Mouse (Mus musculus) thymus, postnatal 14 days (tissue): ENCODE measurements around the gene Lce3c.

ENCODE experiments used
- DNase-seq: peaks from one replicate; pipeline ENCODE4 v3.0.0; 2021

Gene Lce3c

DNA sequence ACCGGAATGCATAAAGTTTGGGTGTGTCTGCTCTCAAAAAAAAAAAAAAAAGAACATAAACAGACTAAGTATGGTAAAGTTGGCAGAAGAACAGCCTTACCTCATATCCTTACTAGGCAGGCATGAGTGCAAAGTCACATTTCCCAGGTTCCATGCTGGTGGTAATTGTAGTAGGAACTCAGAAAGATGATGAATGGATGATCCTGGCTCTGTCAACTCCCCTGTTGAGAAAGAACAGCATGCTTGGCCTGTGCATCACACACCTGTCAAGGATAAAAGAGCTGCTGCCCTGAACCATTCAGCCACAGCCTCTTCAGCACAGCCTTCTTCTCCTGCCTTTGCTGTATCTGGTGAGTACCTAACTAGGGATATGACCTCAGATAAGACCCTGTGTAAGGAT lies at the start of gene Lce3c:
Gene Lce3c, plus strand, starts transcription at position 301 of the 400 bp plus-strand sequence.
- no peak for DNase-seq

- DNase-seq, result no peak
Observed at GRCm38 (mm10) chr3:92894489-92894888, 49.8 kb upstream of the Lce3c start.

- DNase-seq, result no peak
Observed at GRCm38 (mm10) chr3:92902992-92903391, 41.3 kb upstream of the Lce3c start.

DNA sequence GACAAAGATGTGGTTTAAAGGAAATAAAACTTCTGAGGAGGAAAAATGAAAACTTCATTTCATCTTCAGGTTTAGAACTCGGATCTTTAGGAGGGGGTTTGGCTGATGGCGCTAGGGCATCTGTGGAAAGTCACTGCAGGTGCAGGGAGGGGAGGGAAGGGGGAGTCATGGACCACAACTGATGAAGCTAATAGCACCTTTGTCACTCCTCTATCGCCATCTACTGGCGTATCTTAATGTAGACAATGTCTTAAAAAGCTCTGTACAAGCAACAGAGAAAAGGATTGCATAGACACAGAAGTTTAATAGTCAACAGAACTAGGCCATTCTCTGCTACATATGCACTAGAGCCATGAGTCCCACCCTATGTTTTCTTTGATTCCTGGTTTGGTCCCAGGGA lies 40.6 kb upstream of the Lce3c start:
- no peak for DNase-seq

- no peak for DNase-seq
Observed at GRCm38 (mm10) chr3:92905182-92905581, 39.1 kb upstream of the Lce3c start.

DNA sequence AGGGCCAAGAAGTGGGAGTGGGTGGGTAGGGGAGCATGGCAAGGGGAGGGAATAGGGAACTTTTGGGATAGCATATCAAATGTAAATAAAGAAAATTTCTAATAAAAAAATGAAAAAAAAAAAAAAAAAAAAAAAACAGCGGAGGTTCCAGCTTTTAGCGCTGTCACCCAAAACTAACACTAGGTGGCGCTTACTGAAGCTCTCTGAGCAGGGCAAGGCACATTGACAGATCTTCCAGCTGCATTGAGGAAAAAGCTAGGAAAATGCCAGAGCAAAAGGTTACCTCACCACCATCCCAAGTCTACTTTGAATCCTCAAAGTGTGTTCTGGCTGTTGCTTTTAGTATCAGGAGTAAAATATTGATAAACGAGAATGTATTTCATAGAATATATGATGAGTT lies 36.7 kb upstream of the Lce3c start:
- DNase-seq, result no peak

- no peak for DNase-seq
Observed at GRCm38 (mm10) chr3:92920364-92920763, 23.9 kb upstream of the Lce3c start.

DNA sequence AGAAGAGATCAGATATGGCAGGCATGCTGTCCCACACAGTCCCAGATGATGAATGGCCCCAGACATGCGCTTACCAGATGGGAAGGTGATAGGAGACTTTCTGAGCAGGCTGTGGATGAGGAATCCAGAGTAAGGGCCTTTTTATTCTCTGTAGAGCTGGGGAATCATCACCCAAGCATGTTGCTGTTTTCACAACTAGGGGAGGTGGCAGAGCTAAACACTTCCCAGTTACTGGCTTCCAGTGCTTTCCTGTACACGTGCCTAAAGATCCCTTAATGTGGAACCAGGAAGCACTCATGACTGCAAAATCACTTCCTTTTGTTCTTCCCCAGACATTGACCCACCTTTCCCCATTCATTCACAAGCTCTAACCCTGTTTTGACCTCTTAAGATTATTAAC lies 18.2 kb upstream of the Lce3c start, which contains the start of gene Lce3a:
Gene Lce3a, minus strand, starts transcription at position 101 of the 400 bp plus-strand sequence.
- no peak for DNase-seq

GRCm38 (mm10) chr3:92932679-92933078 lies 11.6 kb upstream of the Lce3c start, which contains the start of gene Lce3b:
Lce3b (plus strand) TSS chr3:92932979.
- DNase-seq, result no peak

- no peak for DNase-seq
Observed at GRCm38 (mm10) chr3:92957090-92957489, 12.8 kb downstream of the Lce3c start, which contains the start of gene Lce3d. Lce3d (plus strand) TSS chr3:92957390.

GRCm38 (mm10) chr3:92966761-92967160 lies 22.5 kb downstream of the Lce3c start, which contains the start of gene Lce3e:
Lce3e (plus strand) TSS chr3:92967061.
- no peak for DNase-seq

DNA sequence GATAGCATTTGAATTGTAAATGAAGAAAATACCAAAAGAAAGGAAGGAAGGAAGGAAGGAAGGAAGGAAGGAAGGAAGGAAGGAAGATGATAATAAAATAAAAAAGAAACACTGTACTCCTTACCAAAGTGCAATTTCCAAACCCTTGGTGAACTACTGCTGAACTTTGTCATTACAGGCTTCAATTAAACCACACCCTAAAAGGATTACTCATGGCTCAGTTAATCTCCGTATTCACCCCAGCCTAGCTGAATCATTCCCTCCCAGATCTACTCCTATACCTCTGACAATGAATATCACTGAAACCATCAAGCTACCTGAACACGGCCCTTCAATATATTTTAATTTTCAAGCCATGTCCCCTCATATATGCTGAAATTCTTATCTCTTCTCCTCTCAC lies 34.2 kb downstream of the Lce3c start:
- DNase-seq, result no peak

DNA sequence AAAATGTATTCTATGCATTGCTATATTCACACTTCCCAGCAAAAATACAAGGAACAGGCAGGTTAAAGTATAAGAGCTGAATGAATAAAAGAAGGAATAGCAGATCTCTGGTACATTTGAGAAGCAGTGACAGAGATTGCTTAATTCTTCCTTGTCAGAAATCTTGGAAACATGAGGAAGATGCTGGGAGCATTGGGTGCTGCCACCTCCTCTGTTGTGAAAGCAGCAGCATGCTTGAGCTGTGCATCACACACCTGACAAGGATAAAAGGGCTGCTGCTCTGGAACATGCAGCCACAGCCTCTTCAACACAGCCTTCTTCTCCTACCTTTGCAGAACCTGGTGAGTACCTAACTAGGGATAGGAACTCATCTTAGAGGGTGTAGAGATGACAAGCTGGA lies 47.6 kb downstream of the Lce3c start, which contains the start of gene Lce3f:
Gene Lce3f, plus strand, starts transcription at position 301 of the 400 bp plus-strand sequence.
- DNase-seq, result no peak
